Mouse (Mus musculus): ENCODE measurements around the gene Ager. TPM values are rescaled to one million over a fixed set of nuclear protein-coding genes. Genes with fewer than 3 reads are reported as not detected.

The Ager gene
- polyA plus RNA-seq, 1 experiment from 2014 or later: 2.7 TPM

- H3K4me1 ChIP-seq (ENCODE audit: control insufficient read depth, insufficient read depth, low read length): peaks cover 46% of the 10 kb centered on the region
- WGBS: 28% methylated on average over 12 of the region's 12 CpGs
- H3K27me3 ChIP-seq (ENCODE audit: control insufficient read depth, insufficient read depth, low read length): peaks cover 25% of the 10 kb centered on the region
- H3K36me3 ChIP-seq (ENCODE audit: control insufficient read depth, insufficient read depth, low read length): no peaks in the 10 kb centered on the region
- H3K4me3 ChIP-seq (replicated peaks; ENCODE audit: low read length): peak overlapping the region; percentile 30
- ATAC-seq (ENCODE audit: insufficient read depth, low FRiP score): no peak
- H3K4me2 ChIP-seq (ENCODE audit: low read depth, low read length): peak overlapping the region; percentile 70
- H3K9ac ChIP-seq (ENCODE audit: low read length): peak overlapping the region; percentile 55; the same call in 1 of the 2 replicates
- H3K9me3 ChIP-seq (replicated peaks; ENCODE audit: control insufficient read depth, low read length): no peaks in the 10 kb centered on the region
- no peak overlapping the region for H3K27ac ChIP-seq (ENCODE audit: low read length)
Observed at GRCm38 (mm10) chr17:34629796-34630603, 32.3 kb downstream of the Ager start.

- peaks cover 46% of the 10 kb centered on the region for H3K4me1 ChIP-seq (ENCODE audit: control insufficient read depth, insufficient read depth, low read length)
- no peaks in the 10 kb centered on the region for H3K36me3 ChIP-seq (ENCODE audit: control insufficient read depth, insufficient read depth, low read length)
- peak overlapping the region; percentile 55 for H3K9ac ChIP-seq (ENCODE audit: low read length)
- peak overlapping the region; percentile 51 for H3K4me2 ChIP-seq (ENCODE audit: low read depth, low read length)
- WGBS: 3% methylated on average over 48 of the region's 48 CpGs
- peak overlapping the region; percentile 48 for H3K4me3 ChIP-seq (replicated peaks; ENCODE audit: low read length)
- no peak overlapping the region for H3K27ac ChIP-seq (ENCODE audit: low read length)
- H3K9me3 ChIP-seq (replicated peaks; ENCODE audit: control insufficient read depth, low read length): no peaks in the 10 kb centered on the region
- ATAC-seq (ENCODE audit: insufficient read depth, low FRiP score): no peak
- H3K27me3 ChIP-seq (ENCODE audit: control insufficient read depth, insufficient read depth, low read length): peaks cover 25% of the 10 kb centered on the region
Observed at GRCm38 (mm10) chr17:34630761-34631301, 33.2 kb downstream of the Ager start.

DNA sequence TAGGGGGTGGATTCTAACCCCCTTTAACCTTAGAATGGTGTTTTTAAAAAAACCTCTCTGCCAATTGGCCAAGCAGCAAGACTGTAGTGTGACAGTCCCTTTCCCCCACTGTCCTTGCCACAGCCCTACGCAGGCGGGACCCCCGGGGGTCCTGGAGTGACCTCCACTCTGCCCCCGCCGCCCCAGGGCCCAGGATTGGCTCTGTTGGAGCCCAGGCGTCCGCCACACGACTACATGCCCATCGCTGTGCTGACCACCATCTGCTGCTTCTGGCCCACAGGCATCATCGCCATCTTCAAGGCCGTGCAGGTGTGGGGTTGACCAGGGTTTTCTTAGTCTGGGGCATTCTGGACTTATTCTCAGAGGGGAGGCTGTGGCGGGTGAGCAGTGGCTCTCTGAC, 34.0 kb downstream of the Ager start:
- Histone ChIP-seq H3K4me1 (ENCODE audit: control insufficient read depth, insufficient read depth, low read length) (peaks cover 39% of the 10 kb centered on the region), H3K27me3 (ENCODE audit: control insufficient read depth, insufficient read depth, low read length) (peaks cover 25% of the 10 kb centered on the region), H3K9ac (ENCODE audit: low read length) (peak overlapping the region; percentile 65), H3K27ac (ENCODE audit: low read length) (0 out of 2 replicates have a peak overlapping the region, but pooled peaks have one; percentile 62), H3K4me3 (replicated peaks; ENCODE audit: low read length) (peak overlapping the region; percentile 48), H3K36me3 (ENCODE audit: control insufficient read depth, insufficient read depth, low read length) (no peaks in the 10 kb centered on the region), H3K4me2 (ENCODE audit: low read depth, low read length) (peak overlapping the region; percentile 70), H3K9me3 (replicated peaks; ENCODE audit: control insufficient read depth, low read length) (no peaks in the 10 kb centered on the region)
- WGBS: 11% methylated on average over 12 of the region's 12 CpGs
- ATAC-seq (ENCODE audit: insufficient read depth, low FRiP score): no peak

GRCm38 (mm10) chr17:34632261-34632691, 34.6 kb downstream of the Ager start:
- no peaks in the 10 kb centered on the region for H3K9me3 ChIP-seq (replicated peaks; ENCODE audit: control insufficient read depth, low read length)
- ATAC-seq (ENCODE audit: insufficient read depth, low FRiP score): peak; percentile 61
- WGBS: 2% methylated on average over 26 of the region's 26 CpGs
- no peaks in the 10 kb centered on the region for H3K36me3 ChIP-seq (ENCODE audit: control insufficient read depth, insufficient read depth, low read length)
- H3K4me3 ChIP-seq (replicated peaks; ENCODE audit: low read length): peak overlapping the region; percentile 48
- peak overlapping the region; percentile 70 for H3K4me2 ChIP-seq (ENCODE audit: low read depth, low read length)
- H3K27ac ChIP-seq (ENCODE audit: low read length): peak overlapping the region; percentile 73
- H3K4me1 ChIP-seq (ENCODE audit: control insufficient read depth, insufficient read depth, low read length): peaks cover 39% of the 10 kb centered on the region
- peak overlapping the region; percentile 65 for H3K9ac ChIP-seq (ENCODE audit: low read length)
- H3K27me3 ChIP-seq (ENCODE audit: control insufficient read depth, insufficient read depth, low read length): peaks cover 25% of the 10 kb centered on the region

- ATAC-seq (ENCODE audit: insufficient read depth, low FRiP score): no peak
- WGBS: 58% methylated on average over 2 of the region's 2 CpGs
- H3K4me2 ChIP-seq (ENCODE audit: low read depth, low read length): no peak overlapping the region
Observed at GRCm38 (mm10) chr17:34635671-34636070, 38.0 kb downstream of the Ager start.

GRCm38 (mm10) chr17:34637459-34637858, 39.8 kb downstream of the Ager start:
- ATAC-seq (ENCODE audit: insufficient read depth, low FRiP score): no peak
- no peak overlapping the region for H3K4me3 ChIP-seq (replicated peaks; ENCODE audit: low read length)
- H3K9ac ChIP-seq (ENCODE audit: low read length): no peak overlapping the region
- peaks cover 12% of the 10 kb centered on the region; the same call in 1 of the 2 replicates for H3K4me1 ChIP-seq (ENCODE audit: control insufficient read depth, insufficient read depth, low read length)
- H3K36me3 ChIP-seq (ENCODE audit: control insufficient read depth, insufficient read depth, low read length): no peaks in the 10 kb centered on the region
- no peak overlapping the region for H3K4me2 ChIP-seq (ENCODE audit: low read depth, low read length)
- H3K9me3 ChIP-seq (replicated peaks; ENCODE audit: control insufficient read depth, low read length): no peaks in the 10 kb centered on the region
- H3K27ac ChIP-seq (ENCODE audit: low read length): no peak overlapping the region
- 61% methylated on average over 3 of the region's 3 CpGs for WGBS
- H3K27me3 ChIP-seq (ENCODE audit: control insufficient read depth, insufficient read depth, low read length): peaks cover 4% of the 10 kb centered on the region; the same call in 1 of the 2 replicates

More at GRCm38 (mm10) chr17:34635671-34636070, 38.0 kb downstream of the Ager start:
- Histone ChIP-seq H3K9me3 (replicated peaks; ENCODE audit: control insufficient read depth, low read length) (no peaks in the 10 kb centered on the region), H3K4me1 (ENCODE audit: control insufficient read depth, insufficient read depth, low read length) (peaks cover 20% of the 10 kb centered on the region), H3K27ac (ENCODE audit: low read length) (no peak overlapping the region), H3K4me3 (replicated peaks; ENCODE audit: low read length) (no peak overlapping the region), H3K36me3 (ENCODE audit: control insufficient read depth, insufficient read depth, low read length) (no peaks in the 10 kb centered on the region), H3K9ac (ENCODE audit: low read length) (no peak overlapping the region), H3K27me3 (ENCODE audit: control insufficient read depth, insufficient read depth, low read length) (peaks cover 15% of the 10 kb centered on the region; the same call in 1 of the 2 replicates)

DNA sequence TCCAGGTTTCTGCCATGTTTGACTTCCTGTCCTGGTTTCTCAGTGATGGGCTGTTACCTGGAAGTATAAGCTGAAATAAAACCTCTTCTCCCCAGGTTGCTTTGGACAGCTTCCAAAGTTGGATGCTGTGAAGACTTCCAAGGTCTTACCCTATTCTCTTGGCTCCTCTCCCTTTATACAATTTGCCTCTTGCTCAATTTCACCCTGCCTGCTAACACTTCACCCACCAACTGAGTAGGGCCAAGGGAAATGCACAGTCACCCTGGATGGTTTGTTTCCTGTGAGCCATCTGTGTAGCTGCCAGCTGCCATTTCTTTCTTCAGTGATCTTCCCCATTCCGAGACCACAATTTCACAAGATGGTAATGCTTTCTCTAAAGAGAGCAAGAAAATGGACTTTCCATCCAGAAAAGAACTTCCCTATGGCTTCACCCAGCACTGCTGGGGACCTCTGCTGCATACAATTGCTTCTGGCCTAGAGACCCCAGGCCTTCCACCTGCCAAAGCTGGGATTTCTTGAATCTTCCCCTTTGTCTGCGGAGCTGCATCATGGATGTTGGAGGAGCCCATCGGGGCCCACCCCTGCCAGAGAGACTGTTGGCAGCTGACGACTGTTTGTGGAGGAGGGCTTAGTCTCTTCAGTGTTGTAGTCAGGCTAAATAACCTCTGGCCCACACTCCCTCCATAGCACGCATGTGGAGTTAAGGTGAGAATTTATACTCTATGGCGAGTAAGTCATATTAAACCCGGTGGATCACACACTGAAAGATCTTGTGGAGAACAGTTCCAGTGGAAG, 42.0 kb downstream of the Ager start:
- 69% methylated on average over 7 of the region's 7 CpGs for WGBS
- ATAC-seq (ENCODE audit: insufficient read depth, low FRiP score): no peak
- Histone ChIP-seq H3K4me1 (ENCODE audit: control insufficient read depth, insufficient read depth, low read length) (peaks cover 15% of the 10 kb centered on the region; the same call in 1 of the 2 replicates), H3K9ac (ENCODE audit: low read length) (peak overlapping the region; percentile 7; the same call in 1 of the 2 replicates), H3K9me3 (replicated peaks; ENCODE audit: control insufficient read depth, low read length) (no peaks in the 10 kb centered on the region), H3K4me3 (replicated peaks; ENCODE audit: low read length) (no peak overlapping the region), H3K27me3 (ENCODE audit: control insufficient read depth, insufficient read depth, low read length) (no peaks in the 10 kb centered on the region; the same call in 1 of the 2 replicates), H3K27ac (ENCODE audit: low read length) (peak overlapping the region; percentile 35; the same call in 1 of the 2 replicates), H3K36me3 (ENCODE audit: control insufficient read depth, insufficient read depth, low read length) (no peaks in the 10 kb centered on the region), H3K4me2 (ENCODE audit: low read depth, low read length) (no peak overlapping the region)

GRCm38 (mm10) chr17:34640778-34641601, 43.3 kb downstream of the Ager start:
- no peaks in the 10 kb centered on the region for H3K9me3 ChIP-seq (replicated peaks; ENCODE audit: control insufficient read depth, low read length)
- 15% methylated on average over 11 of the region's 11 CpGs for WGBS
- no peaks in the 10 kb centered on the region; the same call in 1 of the 2 replicates for H3K27me3 ChIP-seq (ENCODE audit: control insufficient read depth, insufficient read depth, low read length)
- peak overlapping the region; percentile 82 for H3K27ac ChIP-seq (ENCODE audit: low read length)
- peak overlapping the region; percentile 13; the same call in 1 of the 2 replicates for H3K4me2 ChIP-seq (ENCODE audit: low read depth, low read length)
- H3K4me3 ChIP-seq (replicated peaks; ENCODE audit: low read length): no peak overlapping the region
- peak overlapping the region; percentile 59 for H3K9ac ChIP-seq (ENCODE audit: low read length)
- no peaks in the 10 kb centered on the region for H3K36me3 ChIP-seq (ENCODE audit: control insufficient read depth, insufficient read depth, low read length)
- peaks cover 23% of the 10 kb centered on the region for H3K4me1 ChIP-seq (ENCODE audit: control insufficient read depth, insufficient read depth, low read length)
- peak; percentile 22; the same call in 1 of the 2 replicates for ATAC-seq (ENCODE audit: insufficient read depth, low FRiP score)

Measured in stomach, embryonic 16.5 days (tissue).